Comparison of ENCODE assay signal across 8 mouse cellular contexts in the genomic region with DNA sequence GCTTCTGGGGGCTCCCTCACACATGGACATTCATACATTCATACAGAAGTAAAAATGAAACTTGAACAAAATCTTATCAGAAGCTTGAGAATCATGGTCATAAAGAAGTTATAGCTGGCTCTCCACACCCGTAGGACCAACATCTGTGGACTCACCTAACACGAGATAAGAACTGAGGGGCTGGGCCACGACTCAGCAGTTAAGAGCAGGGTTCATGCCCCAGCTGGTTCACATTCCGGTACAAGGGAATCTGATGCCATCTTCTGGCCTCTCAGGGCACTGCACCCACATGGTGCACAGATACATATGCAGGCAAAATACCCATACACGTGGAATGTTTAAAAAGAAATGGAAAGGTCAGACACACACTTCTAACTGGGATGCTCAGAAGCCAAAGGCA. TPM values are rescaled to one million over a fixed set of nuclear protein-coding genes. Genes with fewer than 3 reads are reported as not detected.
DNase-seq lines count a peak whose midpoint lies in the region; ATAC-seq lines count a peak whose summit lies in the region.
"Had no signal": no experiment of that assay in that cellular context is flagged by ENCODE, and none has a peak within 500 bp of the region (broad histone marks: within the 10 kb centered on the region; RNA-seq: fewer than 3 reads in every experiment).

No protein-coding gene starts in this region.

- peaks cover 17% of the 10 kb centered on the region for H3K4me1 ChIP-seq in embryonic facial prominence, embryonic 10.5 days
- H3K4me1 ChIP-seq in intestine, embryonic 14.5 days (replicated peaks; ENCODE audit: control insufficient read depth, insufficient read depth, low read length) = peaks cover 11% of the 10 kb centered on the region; the same call in 1 of the 2 replicates
- H3K4me1 ChIP-seq in liver, embryonic 15.5 days (replicated peaks) = peaks cover 26% of the 10 kb centered on the region

- ATAC-seq in intestine, embryonic 14.5 days (replicated peaks; ENCODE audit: low FRiP score, low TSS enrichment, low read depth) = no peak; the same call in 1 of the 2 replicates
- peak; percentile 31; the same call in 1 of the 2 replicates for ATAC-seq in liver, embryonic 15.5 days (ENCODE audit: insufficient read depth)

- H3K4me2 ChIP-seq in intestine, embryonic 14.5 days (ENCODE audit: low read length) = no peak overlapping the region
- peak overlapping the region; percentile 37 for H3K4me2 ChIP-seq in liver, embryonic 15.5 days
- H3K4me2 ChIP-seq: limb, embryonic 15.5 days had no signal

- peak; percentile 73 for DNase-seq in right cerebral cortex, postnatal 14 days
- no peak for DNase-seq in right cerebral cortex, postnatal 36 days (ENCODE audit: low spot score in 2 of 2)
- peak; percentile 69 for DNase-seq in adrenal gland, adult 2 months
- peak; percentile 79 for DNase-seq in embryonic facial prominence, embryonic 10.5 days (ENCODE audit: low spot score)
- peak; percentile 91 for DNase-seq in intestine, embryonic 14.5 days (ENCODE audit: low spot score)
- DNase-seq in retina, postnatal 7 days (ENCODE audit: low read depth, low spot score) = peak; percentile 49

- H3K9ac ChIP-seq in intestine, embryonic 14.5 days (ENCODE audit: low read length) = no peak overlapping the region
- no peak overlapping the region for H3K9ac ChIP-seq in liver, embryonic 15.5 days
- H3K9ac ChIP-seq: limb, embryonic 15.5 days had no signal

- WGBS in embryonic facial prominence, embryonic 10.5 days = 26% methylated on average over 5 of the region's 5 CpGs
- WGBS in intestine, embryonic 14.5 days = 14% methylated on average over 5 of the region's 5 CpGs
- WGBS in liver, embryonic 15.5 days (ENCODE audit: insufficient replicate concordance) = 2% methylated on average over 5 of the region's 5 CpGs

- 0 out of 2 replicates have a peak, but pooled peaks cover 4% of the 10 kb centered on the region for H3K36me3 ChIP-seq in embryonic facial prominence, embryonic 10.5 days (replicated peaks)
- H3K36me3 ChIP-seq in intestine, embryonic 14.5 days (ENCODE audit: control insufficient read depth, insufficient read depth, low read length) = no peaks in the 10 kb centered on the region
- H3K36me3 ChIP-seq in liver, embryonic 15.5 days (replicated peaks) = no peaks in the 10 kb centered on the region
- H3K36me3 ChIP-seq: limb, embryonic 15.5 days had no signal

- no peak overlapping the region for H3K4me3 ChIP-seq in embryonic facial prominence, embryonic 10.5 days
- no peak overlapping the region for H3K4me3 ChIP-seq in intestine, embryonic 14.5 days (ENCODE audit: low read depth, low read length)
- no peak overlapping the region for H3K4me3 ChIP-seq in liver, embryonic 15.5 days (replicated peaks)
- H3K4me3 ChIP-seq: limb, embryonic 15.5 days had no signal

- H3K27me3 ChIP-seq in embryonic facial prominence, embryonic 10.5 days (replicated peaks; ENCODE audit: low read depth, poor library complexity, severe bottlenecking) = no peaks in the 10 kb centered on the region
- H3K27me3 ChIP-seq in intestine, embryonic 14.5 days (replicated peaks; ENCODE audit: control insufficient read depth, insufficient read depth, low read length) = no peaks in the 10 kb centered on the region
- H3K27me3 ChIP-seq in liver, embryonic 15.5 days = no peaks in the 10 kb centered on the region
- H3K27me3 ChIP-seq: limb, embryonic 15.5 days had no signal

- H3K9me3 ChIP-seq in embryonic facial prominence, embryonic 10.5 days = no peaks in the 10 kb centered on the region
- no peaks in the 10 kb centered on the region for H3K9me3 ChIP-seq in intestine, embryonic 14.5 days (ENCODE audit: control insufficient read depth, low read length)
- no peaks in the 10 kb centered on the region for H3K9me3 ChIP-seq in liver, embryonic 15.5 days (replicated peaks)
- H3K9me3 ChIP-seq: limb, embryonic 15.5 days had no signal

- H3K27ac ChIP-seq in embryonic facial prominence, embryonic 10.5 days (replicated peaks) = no peak overlapping the region
- H3K27ac ChIP-seq in intestine, embryonic 14.5 days (ENCODE audit: low read depth) = no peak overlapping the region
- H3K27ac ChIP-seq in liver, embryonic 15.5 days (replicated peaks) = no peak overlapping the region; the same call in 1 of the 2 replicates
- H3K27ac ChIP-seq: limb, embryonic 15.5 days had no signal

RNA-seq across cellular contexts. Expression of a gene that starts 3.1 kb away (rescaled TPM):
- 10 to 100 TPM; 13.6 to 21.9 TPM for total RNA-seq in adrenal gland, adult 2 months (2021)
- 8.3 and 9.1 TPM in 2 replicates for polyA plus RNA-seq in adrenal gland, adult 2 months (2012; rRNA removed)
- polyA plus RNA-seq in embryonic facial prominence, embryonic 10.5 days (2016; fragmentation: Nextera tagmentation; extraction: Ambion mirVana) = 18.1 and 21.7 TPM in 2 replicates
- polyA plus RNA-seq in intestine, embryonic 14.5 days (2014; fragmentation: Nextera tagmentation; extraction: Ambion mirVana) = 24.7 and 27.9 TPM in 2 replicates
- polyA plus RNA-seq in liver, embryonic 15.5 days (2015; fragmentation: Nextera tagmentation; extraction: Ambion mirVana) = 8.1 and 8.5 TPM in 2 replicates

RNA-seq across cellular contexts. Expression of a gene that starts 3.2 kb away (rescaled TPM):
- total RNA-seq in adrenal gland, adult 2 months (2021) = 10 to 100 TPM; 31.0 to 36.3 TPM
- polyA plus RNA-seq in adrenal gland, adult 2 months (2012; rRNA removed) = 7.3 and 16.0 TPM in 2 replicates
- 18.3 and 19.5 TPM in 2 replicates for polyA plus RNA-seq in embryonic facial prominence, embryonic 10.5 days (2016; fragmentation: Nextera tagmentation; extraction: Ambion mirVana)
- 15.6 and 17.8 TPM in 2 replicates for polyA plus RNA-seq in intestine, embryonic 14.5 days (2014; fragmentation: Nextera tagmentation; extraction: Ambion mirVana)
- polyA plus RNA-seq in liver, embryonic 15.5 days (2015; fragmentation: Nextera tagmentation; extraction: Ambion mirVana) = 3.1 and 3.5 TPM in 2 replicates

RNA-seq across cellular contexts. Expression of a gene that starts 29.2 kb away (rescaled TPM):
- 1 to 10 TPM in 1 of 2 experiments, under 1 TPM in 1; 0.55 to 1.0 TPM for total RNA-seq in adrenal gland, adult 2 months (2021)
- 1.8 and 2.5 TPM in 2 replicates for polyA plus RNA-seq in adrenal gland, adult 2 months (2012; rRNA removed)
- 7.3 and 8.2 TPM in 2 replicates for polyA plus RNA-seq in embryonic facial prominence, embryonic 10.5 days (2016; fragmentation: Nextera tagmentation; extraction: Ambion mirVana)
- polyA plus RNA-seq in intestine, embryonic 14.5 days (2014; fragmentation: Nextera tagmentation; extraction: Ambion mirVana) = 4.3 and 4.4 TPM in 2 replicates
- polyA plus RNA-seq in liver, embryonic 15.5 days (2015; fragmentation: Nextera tagmentation; extraction: Ambion mirVana) = 0.59 and 0.77 TPM in 2 replicates

Comparison
In these comparisons a context has a peak if more than half of its experiments do, and no peak if none do; other contexts are left out.
1. DNase-seq: peak in right cerebral cortex, postnatal 14 days (single experiment), adrenal gland, adult 2 months (single experiment), embryonic facial prominence, embryonic 10.5 days (single experiment), intestine, embryonic 14.5 days (single experiment) and retina, postnatal 7 days (single experiment); none in right cerebral cortex, postnatal 36 days (0 of 2).